Mouse (Mus musculus) megakaryocyte, embryonic 14.5 days (primary cell): ENCODE results near the gene Rptor.

Source experiments
- FLI1 ChIP-seq: IDR thresholded peaks from 2 replicates; pipeline ENCODE4 v1.6.1; 2012; ENCODE audit warnings: low read length, inconsistent platforms, mixed read lengths
- GATA1 ChIP-seq: IDR thresholded peaks from 3 replicates; pipeline ENCODE4 v1.6.1; 2012; ENCODE audit warnings: mixed read lengths, low read length, inconsistent platforms, borderline replicate concordance

- TF ChIP-seq GATA1 (no peak), FLI1 (no peak)
These were observed 300.2 kb downstream of the Rptor start for GRCm38 (mm10) chr11:119902891-119903290.
